Mouse (Mus musculus): ENCODE results near the gene Usp31. TPM values are rescaled to one million over a fixed set of nuclear protein-coding genes. Genes with fewer than 3 reads are reported as not detected.
A peak's percentile ranks its signal among the peaks of the same experiment; 100 is the strongest.

The Usp31 gene
- polyA plus RNA-seq, 1 experiment from 2014 or later, result 3.0 TPM

DNA sequence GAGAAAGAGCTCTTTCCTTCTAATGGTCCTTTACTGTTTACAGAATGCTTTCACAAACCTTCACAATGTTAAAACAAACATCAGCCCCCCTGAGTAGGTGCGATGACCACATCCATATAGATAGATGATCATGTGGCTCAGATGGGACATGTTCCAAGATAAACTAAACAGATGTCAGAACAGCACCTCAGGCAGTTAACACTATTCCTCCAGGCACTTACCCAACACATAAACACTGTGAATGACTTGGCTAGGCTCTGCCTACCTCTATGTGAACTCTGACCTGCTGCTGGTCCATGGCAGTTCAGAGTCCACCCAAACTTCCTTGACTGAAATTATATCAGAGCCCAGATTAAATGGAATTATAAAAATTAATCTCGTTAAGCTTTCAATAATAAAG lies 54.4 kb downstream of the Usp31 start:
- no peak overlapping the region for H3K27ac ChIP-seq
- no peak for ATAC-seq
- no peak overlapping the region for H3K4me3 ChIP-seq
- H3K4me1 ChIP-seq, result no peaks in the 10 kb centered on the region
- no peak overlapping the region for H3K9ac ChIP-seq
- no peaks in the 10 kb centered on the region for H3K27me3 ChIP-seq
- 88% methylated on average over 2 of the region's 2 CpGs for WGBS
- H3K36me3 ChIP-seq (ENCODE audit: poor library complexity, severe bottlenecking), result peaks cover 59% of the 10 kb centered on the region
- no peaks in the 10 kb centered on the region for H3K9me3 ChIP-seq (replicated peaks)
- H3K4me2 ChIP-seq, result no peak overlapping the region

DNA sequence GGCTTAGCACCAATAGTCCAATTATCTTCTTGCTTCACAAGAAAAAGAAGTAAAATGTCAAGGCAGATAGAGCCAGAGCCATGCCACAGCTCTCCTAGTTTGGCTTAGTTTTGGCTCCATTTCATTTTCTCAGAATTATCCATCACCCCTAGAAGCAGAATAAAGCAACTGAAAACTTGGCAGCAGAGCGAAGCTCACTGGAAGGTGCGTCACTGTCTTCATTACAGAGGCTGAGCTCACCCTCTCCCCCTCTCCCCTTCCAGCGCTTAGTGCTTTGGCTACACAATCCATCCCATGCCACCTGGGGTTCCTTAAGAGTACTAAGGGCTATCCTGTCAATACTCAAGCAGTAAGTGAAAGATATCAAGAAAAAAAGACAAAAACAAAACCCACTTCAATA lies 56.3 kb downstream of the Usp31 start:
- H3K27me3 ChIP-seq, result no peaks in the 10 kb centered on the region
- no peak overlapping the region for H3K4me3 ChIP-seq
- H3K9ac ChIP-seq, result no peak overlapping the region
- no peak for ATAC-seq
- H3K4me2 ChIP-seq, result no peak overlapping the region
- 79% methylated on average over 3 of the region's 3 CpGs for WGBS
- no peaks in the 10 kb centered on the region for H3K9me3 ChIP-seq (replicated peaks)
- H3K27ac ChIP-seq, result no peak overlapping the region
- no peaks in the 10 kb centered on the region for H3K4me1 ChIP-seq
- H3K36me3 ChIP-seq (ENCODE audit: poor library complexity, severe bottlenecking), result peaks cover 62% of the 10 kb centered on the region

DNA sequence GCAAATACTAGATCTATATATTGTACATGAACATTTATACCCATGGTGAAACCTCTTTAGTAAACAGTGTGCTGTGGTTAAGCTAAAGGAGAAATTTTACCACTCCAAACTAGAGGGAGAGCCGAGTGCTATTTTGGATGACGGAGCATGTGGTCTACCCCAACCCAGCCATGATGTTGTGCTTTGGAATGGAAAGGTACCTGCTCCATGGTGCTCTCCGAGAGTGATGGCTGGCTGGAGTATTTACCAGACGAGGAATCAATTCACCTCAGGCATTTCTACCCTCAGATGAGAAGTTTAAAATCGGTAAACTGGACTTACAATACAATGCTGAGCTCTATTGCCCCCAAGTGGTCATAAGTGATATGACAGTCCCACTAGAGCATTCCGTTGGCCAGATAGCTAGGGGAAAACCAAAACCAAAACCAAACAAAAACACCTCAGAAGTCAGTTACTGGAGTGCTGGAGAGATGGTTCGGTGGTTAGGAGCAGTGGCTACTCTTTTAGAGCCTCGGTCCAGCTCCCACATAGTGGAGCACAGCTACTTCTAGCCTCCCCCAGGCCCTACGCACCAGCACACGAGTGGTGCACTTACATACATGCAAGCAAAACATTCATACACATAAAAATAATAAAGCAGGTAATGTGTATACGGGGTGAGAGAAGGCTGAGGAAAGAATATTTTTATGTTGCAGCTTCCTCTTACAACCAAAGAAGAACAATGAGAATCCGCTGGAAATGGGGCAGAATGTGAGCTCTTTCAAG lies 65.9 kb downstream of the Usp31 start:
- Histone ChIP-seq H3K9me3 (replicated peaks) (no peaks in the 10 kb centered on the region), H3K4me2 (no peak overlapping the region), H3K4me1 (no peaks in the 10 kb centered on the region), H3K36me3 (ENCODE audit: poor library complexity, severe bottlenecking) (peaks cover 9% of the 10 kb centered on the region), H3K27ac (no peak overlapping the region), H3K27me3 (no peaks in the 10 kb centered on the region), H3K9ac (no peak overlapping the region), H3K4me3 (no peak overlapping the region)
- peak; percentile 57; the same call in 1 of the 2 replicates for ATAC-seq
- 60% methylated on average over 12 of the region's 12 CpGs for WGBS

DNA sequence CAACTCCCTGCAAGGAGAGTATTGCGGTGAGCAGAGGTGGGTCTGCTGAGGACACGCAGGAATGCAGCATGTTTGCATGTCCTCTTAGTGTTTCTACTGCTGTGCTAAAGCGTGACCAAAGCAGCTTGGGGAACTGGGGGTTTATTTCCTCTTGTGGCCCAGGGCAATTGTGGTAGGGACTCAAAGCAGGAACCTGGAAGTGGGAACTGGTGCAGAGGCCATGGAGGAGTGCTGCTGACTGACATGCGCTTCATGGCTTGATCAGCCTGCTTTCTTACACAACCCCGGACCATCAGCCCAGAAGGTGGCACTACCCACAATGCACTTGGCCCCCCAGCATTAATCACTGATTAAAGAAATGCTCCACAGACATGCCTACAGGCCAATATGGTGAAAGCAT lies 70.3 kb downstream of the Usp31 start:
- ATAC-seq, result no peak
- Histone ChIP-seq H3K4me2 (no peak overlapping the region), H3K4me3 (no peak overlapping the region), H3K27me3 (no peaks in the 10 kb centered on the region), H3K9me3 (replicated peaks) (0 out of 2 replicates have a peak, but pooled peaks cover 6% of the 10 kb centered on the region), H3K9ac (no peak overlapping the region), H3K4me1 (0 out of 2 replicates have a peak, but pooled peaks cover 4% of the 10 kb centered on the region), H3K27ac (no peak overlapping the region), H3K36me3 (ENCODE audit: poor library complexity, severe bottlenecking) (no peaks in the 10 kb centered on the region)
- 86% methylated on average over 5 of the region's 5 CpGs for whole genome bisulfite sequencing

DNA sequence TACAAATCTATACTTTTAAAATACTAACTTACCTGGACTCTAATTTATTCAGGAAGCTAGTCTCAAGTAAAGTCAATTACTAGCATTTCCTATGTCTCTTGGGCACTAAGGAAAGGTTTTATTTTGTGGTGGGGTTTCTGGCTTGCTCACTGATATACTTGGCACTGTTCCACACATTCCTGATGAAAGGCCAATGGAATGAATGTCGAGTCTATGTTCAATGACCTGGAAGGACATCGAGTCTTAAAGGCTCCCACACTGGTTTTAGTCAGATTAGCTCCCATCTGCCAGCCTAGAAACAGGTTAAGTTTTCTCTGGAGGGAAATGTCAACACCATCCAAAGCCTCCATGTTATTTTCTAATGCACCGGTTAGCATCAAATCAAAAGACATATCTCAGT lies 72.8 kb downstream of the Usp31 start:
- 56% methylated on average over 3 of the region's 3 CpGs for WGBS
- H3K27me3 ChIP-seq, result no peaks in the 10 kb centered on the region
- H3K36me3 ChIP-seq (ENCODE audit: poor library complexity, severe bottlenecking), result no peaks in the 10 kb centered on the region
- 0 out of 2 replicates have a peak, but pooled peaks cover 4% of the 10 kb centered on the region for H3K4me1 ChIP-seq
- no peak overlapping the region for H3K9ac ChIP-seq
- no peak overlapping the region for H3K4me2 ChIP-seq
- 0 out of 2 replicates have a peak, but pooled peaks cover 6% of the 10 kb centered on the region for H3K9me3 ChIP-seq (replicated peaks)
- no peak overlapping the region for H3K27ac ChIP-seq
- H3K4me3 ChIP-seq, result no peak overlapping the region
- no peak for ATAC-seq

DNA sequence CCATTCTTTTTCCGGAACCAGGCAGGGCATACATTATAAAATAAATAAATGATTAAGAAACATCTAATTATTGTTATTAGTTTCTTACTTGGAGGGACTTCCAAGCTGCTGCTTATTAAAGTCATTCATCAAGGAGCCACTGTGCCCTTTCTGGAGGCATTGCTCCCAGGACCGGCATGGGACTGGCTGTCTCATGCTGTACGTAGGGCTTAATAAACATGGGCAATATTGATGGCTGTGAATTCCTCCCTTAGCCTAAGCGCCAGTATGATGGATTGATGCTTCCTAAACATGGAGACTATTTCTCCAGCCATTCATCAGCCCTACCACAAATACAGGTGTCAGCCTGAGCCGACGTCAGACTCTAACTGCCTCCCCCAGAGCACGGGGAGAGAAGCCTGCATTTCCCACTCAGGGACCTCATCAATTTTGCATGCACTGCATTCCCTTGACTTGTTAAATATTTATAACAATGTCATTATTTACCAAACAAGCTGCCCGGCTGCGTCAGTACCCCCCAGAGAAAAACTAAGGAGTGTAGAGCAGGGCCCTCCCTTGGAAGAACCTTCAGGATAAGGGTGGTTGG lies 84.1 kb downstream of the Usp31 start:
- Histone ChIP-seq H3K4me1 (no peaks in the 10 kb centered on the region), H3K36me3 (ENCODE audit: poor library complexity, severe bottlenecking) (no peaks in the 10 kb centered on the region), H3K9me3 (replicated peaks) (no peaks in the 10 kb centered on the region), H3K4me2 (no peak overlapping the region), H3K9ac (no peak overlapping the region), H3K27me3 (no peaks in the 10 kb centered on the region), H3K27ac (no peak overlapping the region), H3K4me3 (no peak overlapping the region)
- WGBS, result 80% methylated on average over 9 of the region's 9 CpGs
- ATAC-seq, result no peak

DNA sequence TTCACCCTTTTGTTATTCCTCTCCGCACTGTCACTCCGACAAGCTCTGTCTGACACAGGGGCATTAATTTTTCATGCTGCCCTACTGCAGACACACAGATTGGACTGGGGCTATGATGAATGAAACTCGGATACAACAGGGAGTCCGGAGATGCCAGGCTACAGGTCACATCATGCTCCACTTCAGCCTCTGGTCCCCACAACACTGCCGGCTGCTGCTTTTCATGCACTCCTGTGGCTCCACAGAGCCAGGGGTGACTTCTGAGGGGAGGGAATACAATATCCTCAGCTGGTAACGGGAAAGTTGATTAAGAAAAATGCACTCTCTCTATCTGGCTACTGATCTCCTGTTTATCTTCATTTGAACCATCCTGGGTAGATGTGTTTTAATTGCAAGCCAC lies 84.6 kb downstream of the Usp31 start:
- Histone ChIP-seq H3K27ac (no peak overlapping the region), H3K4me2 (no peak overlapping the region), H3K4me1 (no peaks in the 10 kb centered on the region), H3K27me3 (no peaks in the 10 kb centered on the region), H3K36me3 (ENCODE audit: poor library complexity, severe bottlenecking) (no peaks in the 10 kb centered on the region), H3K4me3 (no peak overlapping the region), H3K9me3 (replicated peaks) (no peaks in the 10 kb centered on the region), H3K9ac (no peak overlapping the region)
- WGBS, result 66% methylated on average over 6 of the region's 6 CpGs
- ATAC-seq, result no peak

DNA sequence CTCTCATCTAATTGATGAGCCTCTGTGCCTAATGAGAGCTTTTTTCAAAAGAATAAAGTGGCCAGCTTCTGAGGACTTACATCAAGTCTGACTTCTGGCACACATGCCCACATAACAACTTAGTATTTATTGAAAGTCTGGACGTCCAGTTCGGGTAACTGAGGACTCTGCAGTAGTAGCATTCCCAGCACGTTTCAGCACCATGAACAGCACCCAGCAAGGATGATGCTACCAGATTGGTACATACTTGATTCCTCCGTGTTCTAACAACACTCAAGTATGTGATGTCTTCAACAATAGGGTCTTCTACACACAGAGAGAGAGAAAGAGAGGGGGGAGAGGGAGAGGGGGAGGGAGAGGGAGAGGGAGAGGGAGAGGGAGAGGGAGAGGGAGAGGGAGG lies 105.4 kb downstream of the Usp31 start:
- WGBS, result 27% methylated on average over 4 of the region's 4 CpGs
- Histone ChIP-seq H3K4me1 (no peaks in the 10 kb centered on the region), H3K27ac (no peak overlapping the region), H3K9me3 (replicated peaks) (no peaks in the 10 kb centered on the region), H3K4me3 (no peak overlapping the region), H3K27me3 (peaks cover 3% of the 10 kb centered on the region; the same call in 1 of the 2 replicates), H3K9ac (no peak overlapping the region), H3K36me3 (ENCODE audit: poor library complexity, severe bottlenecking) (no peaks in the 10 kb centered on the region), H3K4me2 (no peak overlapping the region)
- no peak for ATAC-seq

DNA sequence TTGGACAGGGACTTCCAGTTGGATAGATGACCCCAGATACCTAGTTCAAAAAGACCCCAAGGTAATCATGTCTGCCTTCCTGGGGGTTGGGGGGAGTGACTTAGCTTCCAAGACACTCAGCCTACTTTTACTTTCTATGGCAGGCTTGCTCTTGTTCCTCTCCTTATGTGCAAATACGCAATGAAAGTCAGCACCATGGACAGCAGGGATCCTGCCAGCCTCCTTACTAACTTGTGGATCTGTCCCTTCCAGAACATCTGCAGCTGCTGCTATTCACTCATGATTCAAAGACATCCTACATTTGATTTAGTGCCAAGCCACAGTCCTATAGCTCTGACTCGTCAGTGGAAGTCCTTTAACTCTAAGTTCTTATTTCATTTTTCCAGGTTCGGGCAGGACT lies 110.7 kb downstream of the Usp31 start:
- no peak overlapping the region for H3K9ac ChIP-seq
- H3K4me3 ChIP-seq, result no peak overlapping the region
- H3K27me3 ChIP-seq, result no peaks in the 10 kb centered on the region
- no peak for ATAC-seq
- WGBS, result 78% methylated on average over 3 of the region's 3 CpGs
- no peaks in the 10 kb centered on the region for H3K36me3 ChIP-seq (ENCODE audit: poor library complexity, severe bottlenecking)
- no peaks in the 10 kb centered on the region for H3K4me1 ChIP-seq
- H3K4me2 ChIP-seq, result no peak overlapping the region
- no peak overlapping the region for H3K27ac ChIP-seq
- no peaks in the 10 kb centered on the region for H3K9me3 ChIP-seq (replicated peaks)

DNA sequence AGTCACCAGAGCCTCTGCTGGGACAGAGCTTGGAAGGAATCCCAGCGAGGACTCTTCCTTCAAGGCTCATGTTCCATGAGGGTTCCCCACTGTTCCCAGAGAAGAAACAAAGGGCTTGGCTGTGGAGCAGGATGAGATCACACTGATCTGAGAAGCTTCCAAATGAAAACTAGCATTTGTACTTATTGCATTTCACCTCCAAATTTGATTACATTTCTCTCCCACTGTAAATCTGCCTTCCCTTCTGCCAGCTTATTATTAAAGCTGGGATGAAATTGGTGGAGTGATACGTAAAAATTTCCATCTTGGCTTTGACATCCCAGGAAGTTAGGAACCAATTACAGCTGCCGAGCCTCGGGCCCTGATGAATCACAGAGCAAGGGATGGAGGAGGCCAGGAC lies 111.6 kb downstream of the Usp31 start:
- no peak overlapping the region for H3K27ac ChIP-seq
- no peaks in the 10 kb centered on the region for H3K9me3 ChIP-seq (replicated peaks)
- H3K4me3 ChIP-seq, result no peak overlapping the region
- H3K4me1 ChIP-seq, result no peaks in the 10 kb centered on the region
- H3K36me3 ChIP-seq (ENCODE audit: poor library complexity, severe bottlenecking), result no peaks in the 10 kb centered on the region
- no peak overlapping the region for H3K4me2 ChIP-seq
- 78% methylated on average over 4 of the region's 4 CpGs for WGBS
- no peak for ATAC-seq
- no peak overlapping the region for H3K9ac ChIP-seq
- no peaks in the 10 kb centered on the region for H3K27me3 ChIP-seq

DNA sequence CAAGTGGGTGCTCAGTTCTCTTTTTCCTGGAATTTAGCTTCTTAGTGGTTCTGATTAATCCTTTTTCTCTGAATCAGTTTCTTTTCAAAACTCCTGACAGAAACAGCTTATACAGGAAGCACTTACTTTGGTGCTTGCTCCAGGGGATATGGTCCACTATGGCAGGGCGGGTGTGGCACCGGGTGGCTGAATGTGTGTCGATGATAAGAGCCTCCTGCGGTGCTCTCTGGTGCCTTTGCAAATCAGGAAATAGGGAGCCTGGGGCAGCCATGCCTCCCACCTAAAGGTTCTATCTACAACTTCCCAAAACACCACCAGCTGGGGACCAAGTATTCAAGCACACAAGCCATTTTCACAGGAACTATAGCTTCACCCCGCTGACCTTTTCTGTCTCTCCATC lies 112.0 kb downstream of the Usp31 start:
- no peak overlapping the region for H3K4me2 ChIP-seq
- ATAC-seq, result no peak
- H3K4me1 ChIP-seq, result no peaks in the 10 kb centered on the region
- WGBS, result 88% methylated on average over 5 of the region's 5 CpGs
- no peak overlapping the region for H3K27ac ChIP-seq
- H3K9me3 ChIP-seq (replicated peaks), result no peaks in the 10 kb centered on the region
- H3K36me3 ChIP-seq (ENCODE audit: poor library complexity, severe bottlenecking), result no peaks in the 10 kb centered on the region
- no peak overlapping the region for H3K4me3 ChIP-seq
- H3K9ac ChIP-seq, result no peak overlapping the region
- H3K27me3 ChIP-seq, result no peaks in the 10 kb centered on the region

DNA sequence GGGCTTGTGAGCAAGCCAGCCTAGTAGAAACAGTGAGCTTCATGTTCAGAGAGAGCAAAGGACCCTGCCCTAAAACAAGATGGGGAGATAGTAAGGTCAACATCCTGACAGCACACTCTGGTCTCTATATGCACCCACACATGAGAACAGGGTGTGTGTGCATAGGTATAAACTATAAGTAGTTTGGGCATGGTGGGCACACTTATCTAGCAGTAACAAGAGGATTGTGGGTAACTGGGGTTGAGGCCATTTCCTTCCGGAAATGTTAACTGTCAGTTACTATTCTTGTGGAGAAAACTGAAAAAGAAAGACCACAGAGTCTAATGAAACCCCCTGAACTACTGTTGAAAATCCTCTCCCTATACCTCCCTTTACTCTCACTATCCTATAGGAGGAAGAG lies 112.4 kb downstream of the Usp31 start:
- no peak overlapping the region for H3K27ac ChIP-seq
- 90% methylated on average over 1 of the region's 1 CpGs for WGBS
- no peaks in the 10 kb centered on the region for H3K9me3 ChIP-seq (replicated peaks)

More for the DNA sequence above, 112.4 kb downstream of the Usp31 start:
- no peak overlapping the region for H3K4me3 ChIP-seq
- ATAC-seq, result no peak
- no peaks in the 10 kb centered on the region for H3K36me3 ChIP-seq (ENCODE audit: poor library complexity, severe bottlenecking)
- H3K9ac ChIP-seq, result no peak overlapping the region
- H3K4me2 ChIP-seq, result no peak overlapping the region
- no peaks in the 10 kb centered on the region for H3K27me3 ChIP-seq
- peaks cover 2% of the 10 kb centered on the region; the same call in 1 of the 2 replicates for H3K4me1 ChIP-seq
